Mouse (Mus musculus): ENCODE results near the gene Foxn4. TPM values are rescaled to one million over a fixed set of nuclear protein-coding genes. Genes with fewer than 3 reads are reported as not detected.

The Foxn4 gene
- polyA plus RNA-seq, 1 experiment from 2014 or later: 0.09 TPM

- no peaks in the 10 kb centered on the region for H3K4me1 ChIP-seq (ENCODE audit: control insufficient read depth, insufficient read depth, low read length)
- DNase-seq (ENCODE audit: low spot score) (no peak), ATAC-seq (no peak)
- H3K9ac ChIP-seq (ENCODE audit: low read length): no peak overlapping the region
- H3K9me3 ChIP-seq (replicated peaks; ENCODE audit: control insufficient read depth, low read length): no peaks in the 10 kb centered on the region; the same call in 1 of the 2 replicates
- no peak overlapping the region for H3K4me2 ChIP-seq (ENCODE audit: low read length)
- H3K36me3 ChIP-seq (ENCODE audit: control insufficient read depth, insufficient read depth, low read length): no peaks in the 10 kb centered on the region
- no peak overlapping the region for H3K27ac ChIP-seq (ENCODE audit: low read depth, low read length)
- WGBS: 94% methylated on average over 7 of the region's 7 CpGs
- H3K27me3 ChIP-seq (replicated peaks; ENCODE audit: control insufficient read depth, insufficient read depth, low read length): no peaks in the 10 kb centered on the region
- no peak overlapping the region for H3K4me3 ChIP-seq (ENCODE audit: low read depth, low read length)
These were observed 47.6 kb downstream of the Foxn4 start for GRCm38 (mm10) chr5:114226051-114226450.

- WGBS: 87% methylated on average over 14 of the region's 14 CpGs
These were observed 54.8 kb downstream of the Foxn4 start for GRCm38 (mm10) chr5:114218771-114219170.

GRCm38 (mm10) chr5:114213183-114213582, 60.4 kb downstream of the Foxn4 start:
- no peak for ATAC-seq
- Histone ChIP-seq H3K36me3 (ENCODE audit: control insufficient read depth, insufficient read depth, low read length) (no peaks in the 10 kb centered on the region), H3K4me1 (ENCODE audit: control insufficient read depth, insufficient read depth, low read length) (no peaks in the 10 kb centered on the region), H3K4me2 (ENCODE audit: low read length) (no peak overlapping the region), H3K9ac (ENCODE audit: low read length) (no peak overlapping the region), H3K4me3 (ENCODE audit: low read depth, low read length) (no peak overlapping the region), H3K27me3 (replicated peaks; ENCODE audit: control insufficient read depth, insufficient read depth, low read length) (no peaks in the 10 kb centered on the region), H3K9me3 (replicated peaks; ENCODE audit: control insufficient read depth, low read length) (no peaks in the 10 kb centered on the region), H3K27ac (ENCODE audit: low read depth, low read length) (no peak overlapping the region)
- DNase-seq (ENCODE audit: low spot score): no peak
- 73% methylated on average over 10 of the region's 10 CpGs for WGBS

More at GRCm38 (mm10) chr5:114218771-114219170, 54.8 kb downstream of the Foxn4 start:
- Histone ChIP-seq H3K4me3 (ENCODE audit: low read depth, low read length) (no peak overlapping the region), H3K9ac (ENCODE audit: low read length) (no peak overlapping the region), H3K27ac (ENCODE audit: low read depth, low read length) (no peak overlapping the region), H3K4me1 (ENCODE audit: control insufficient read depth, insufficient read depth, low read length) (no peaks in the 10 kb centered on the region), H3K9me3 (replicated peaks; ENCODE audit: control insufficient read depth, low read length) (no peaks in the 10 kb centered on the region), H3K27me3 (replicated peaks; ENCODE audit: control insufficient read depth, insufficient read depth, low read length) (no peaks in the 10 kb centered on the region), H3K36me3 (ENCODE audit: control insufficient read depth, insufficient read depth, low read length) (no peaks in the 10 kb centered on the region), H3K4me2 (ENCODE audit: low read length) (no peak overlapping the region)
- ATAC-seq: no peak
- DNase-seq (ENCODE audit: low spot score): no peak

GRCm38 (mm10) chr5:114206158-114206557, 67.4 kb downstream of the Foxn4 start:
- DNase-seq (ENCODE audit: low spot score) (no peak), ATAC-seq (no peak)
- Histone ChIP-seq H3K9me3 (replicated peaks; ENCODE audit: control insufficient read depth, low read length) (no peaks in the 10 kb centered on the region), H3K36me3 (ENCODE audit: control insufficient read depth, insufficient read depth, low read length) (no peaks in the 10 kb centered on the region), H3K27me3 (replicated peaks; ENCODE audit: control insufficient read depth, insufficient read depth, low read length) (no peaks in the 10 kb centered on the region), H3K9ac (ENCODE audit: low read length) (no peak overlapping the region), H3K4me1 (ENCODE audit: control insufficient read depth, insufficient read depth, low read length) (no peaks in the 10 kb centered on the region), H3K4me3 (ENCODE audit: low read depth, low read length) (no peak overlapping the region), H3K27ac (ENCODE audit: low read depth, low read length) (no peak overlapping the region), H3K4me2 (ENCODE audit: low read length) (no peak overlapping the region)
- 89% methylated on average over 2 of the region's 2 CpGs for WGBS

Other genes with a start within 250 kb of the Foxn4 start
- 13.9 and 16.9 TPM in 2 replicates for gene Usp30, start 208.3 kb downstream of the Foxn4 start, polyA plus RNA-seq (2014; fragmentation: Nextera tagmentation; extraction: Ambion mirVana)
- gene Svop, start 182.2 kb downstream of the Foxn4 start, polyA plus RNA-seq (2014; fragmentation: Nextera tagmentation; extraction: Ambion mirVana): 60.5 and 80.1 TPM in 2 replicates
- gene Alkbh2, start 145.6 kb downstream of the Foxn4 start, polyA plus RNA-seq (2014; fragmentation: Nextera tagmentation; extraction: Ambion mirVana): 6.5 and 8.3 TPM in 2 replicates
- 12.1 and 13.3 TPM in 2 replicates for gene Ung, start 143.4 kb downstream of the Foxn4 start, polyA plus RNA-seq (2014; fragmentation: Nextera tagmentation; extraction: Ambion mirVana)
- 2.4 and 3.7 TPM in 2 replicates for gene Acacb, start 127.3 kb downstream of the Foxn4 start, polyA plus RNA-seq (2014; fragmentation: Nextera tagmentation; extraction: Ambion mirVana)
- 0.36 and 0.64 TPM in 2 replicates for gene Myo1h, start 15.4 kb upstream of the Foxn4 start, polyA plus RNA-seq (2014; fragmentation: Nextera tagmentation; extraction: Ambion mirVana)
- 87.6 and 88.4 TPM in 2 replicates for gene Kctd10, start 106.7 kb upstream of the Foxn4 start, polyA plus RNA-seq (2014; fragmentation: Nextera tagmentation; extraction: Ambion mirVana)
- 35.9 and 43.1 TPM in 2 replicates for gene Ube3b, start 106.8 kb upstream of the Foxn4 start, polyA plus RNA-seq (2014; fragmentation: Nextera tagmentation; extraction: Ambion mirVana)
- gene Mmab, start 170.3 kb upstream of the Foxn4 start, polyA plus RNA-seq (2014; fragmentation: Nextera tagmentation; extraction: Ambion mirVana): 18.2 and 18.6 TPM in 2 replicates
- 55.9 and 58.6 TPM in 2 replicates for gene Mvk, start 170.5 kb upstream of the Foxn4 start, polyA plus RNA-seq (2014; fragmentation: Nextera tagmentation; extraction: Ambion mirVana)

Data from forebrain, embryonic 14.5 days (tissue).